Mouse (Mus musculus): Measurements from ENCODE around the gene Gtf3c6. TPM values are rescaled to one million over a fixed set of nuclear protein-coding genes. Genes with fewer than 3 reads are reported as not detected.

Gene Gtf3c6
- polyA plus RNA-seq, 1 experiment = 2.4 TPM

DNA sequence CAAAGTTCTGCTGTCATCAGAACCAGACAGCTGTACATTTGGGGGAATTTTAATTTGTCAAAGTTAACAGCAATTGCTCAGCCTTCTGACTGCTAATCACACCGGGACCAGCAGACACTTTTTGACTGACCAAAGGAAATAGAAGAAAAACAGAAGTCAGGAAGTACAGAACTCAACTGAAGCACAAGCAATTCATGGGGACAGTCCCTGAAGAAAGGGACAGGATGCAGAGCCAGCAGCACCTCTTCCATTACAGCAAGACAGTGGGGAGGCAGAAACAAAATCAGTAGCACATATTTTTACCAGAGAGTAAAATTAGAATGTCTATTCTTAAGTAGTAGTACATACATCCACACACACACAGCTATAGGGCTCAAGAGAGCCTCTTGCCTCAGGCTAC is 28.9 kb upstream of the Gtf3c6 start:
- WGBS = 76% methylated on average over 1 of the region's 1 CpGs
- H3K27ac ChIP-seq (ENCODE audit: insufficient read depth, low read depth, low read length) = no peak overlapping the region
- H3K4me1 ChIP-seq (ENCODE audit: control insufficient read depth, insufficient read depth, insufficient read length, low read length) = no peaks in the 10 kb centered on the region
- no peak overlapping the region for H3K4me3 ChIP-seq (ENCODE audit: low read depth, low read length)
- H3K27me3 ChIP-seq (ENCODE audit: control insufficient read depth, insufficient read depth, low read length) = no peaks in the 10 kb centered on the region
- peaks cover 17% of the 10 kb centered on the region for H3K36me3 ChIP-seq (ENCODE audit: control insufficient read depth, insufficient read depth, low read length)
- TF ChIP-seq POLR2A (IDR thresholded peaks at IDR 0.05; ENCODE audit: low read depth, low read length) (no peak), CTCF (IDR thresholded peaks at IDR 0.05; ENCODE audit: extremely low read depth, insufficient read length, insufficient replicate concordance, low read depth, low read length) (no peak)

- peaks cover 9% of the 10 kb centered on the region for H3K36me3 ChIP-seq (ENCODE audit: control insufficient read depth, insufficient read depth, low read length)
- H3K27me3 ChIP-seq (ENCODE audit: control insufficient read depth, insufficient read depth, low read length) = no peaks in the 10 kb centered on the region
- no peak for TF ChIP-seq CTCF (IDR thresholded peaks at IDR 0.05; ENCODE audit: extremely low read depth, insufficient read length, insufficient replicate concordance, low read depth, low read length)
- TF ChIP-seq POLR2A (IDR thresholded peaks at IDR 0.05; ENCODE audit: low read depth, low read length) = no peak
- WGBS = 80% methylated on average over 1 of the region's 1 CpGs
- no peak overlapping the region for H3K27ac ChIP-seq (ENCODE audit: insufficient read depth, low read depth, low read length)
- no peak overlapping the region for H3K4me3 ChIP-seq (ENCODE audit: low read depth, low read length)
- no peaks in the 10 kb centered on the region for H3K4me1 ChIP-seq (ENCODE audit: control insufficient read depth, insufficient read depth, insufficient read length, low read length)
These were observed 27.7 kb upstream of the Gtf3c6 start for GRCm38 (mm10) chr10:40285571-40285970.

DNA sequence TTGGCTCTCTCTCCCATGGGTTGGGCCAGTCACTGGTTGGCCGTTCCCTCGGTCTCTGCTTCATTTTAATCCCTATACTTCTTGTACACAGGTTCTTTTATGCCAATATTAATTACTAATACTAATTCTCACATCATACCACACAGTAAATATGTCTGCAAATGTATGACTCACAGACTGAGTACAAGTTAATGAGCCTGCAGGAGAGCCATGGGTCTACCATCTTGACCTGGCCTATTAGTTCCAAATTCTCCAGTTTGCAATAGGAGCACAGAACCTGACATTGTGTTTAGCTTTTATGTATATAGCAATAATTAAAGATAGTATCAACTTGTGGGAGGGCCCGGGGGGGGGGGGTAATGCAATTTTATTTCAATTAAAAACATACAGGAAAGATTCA is 27.1 kb upstream of the Gtf3c6 start:
- Histone ChIP-seq H3K36me3 (ENCODE audit: control insufficient read depth, insufficient read depth, low read length) (peaks cover 7% of the 10 kb centered on the region), H3K27ac (ENCODE audit: insufficient read depth, low read depth, low read length) (no peak overlapping the region), H3K4me3 (ENCODE audit: low read depth, low read length) (no peak overlapping the region), H3K4me1 (ENCODE audit: control insufficient read depth, insufficient read depth, insufficient read length, low read length) (no peaks in the 10 kb centered on the region), H3K27me3 (ENCODE audit: control insufficient read depth, insufficient read depth, low read length) (no peaks in the 10 kb centered on the region)
- TF ChIP-seq CTCF (IDR thresholded peaks at IDR 0.05; ENCODE audit: extremely low read depth, insufficient read length, insufficient replicate concordance, low read depth, low read length) (no peak), POLR2A (IDR thresholded peaks at IDR 0.05; ENCODE audit: low read depth, low read length) (no peak)
- WGBS = 94% methylated on average over 3 of the region's 3 CpGs

GRCm38 (mm10) chr10:40284179-40284831 is 26.4 kb upstream of the Gtf3c6 start:
- TF ChIP-seq CTCF (IDR thresholded peaks at IDR 0.05; ENCODE audit: extremely low read depth, insufficient read length, insufficient replicate concordance, low read depth, low read length) (no peak), POLR2A (IDR thresholded peaks at IDR 0.05; ENCODE audit: low read depth, low read length) (no peak)
- no peaks in the 10 kb centered on the region for H3K27me3 ChIP-seq (ENCODE audit: control insufficient read depth, insufficient read depth, low read length)
- 0 out of 2 replicates have a peak, but pooled peaks cover 3% of the 10 kb centered on the region for H3K36me3 ChIP-seq (ENCODE audit: control insufficient read depth, insufficient read depth, low read length)
- no peak overlapping the region for H3K27ac ChIP-seq (ENCODE audit: insufficient read depth, low read depth, low read length)
- WGBS = 85% methylated on average over 10 of the region's 10 CpGs
- no peak overlapping the region for H3K4me3 ChIP-seq (ENCODE audit: low read depth, low read length)
- H3K4me1 ChIP-seq (ENCODE audit: control insufficient read depth, insufficient read depth, insufficient read length, low read length) = no peaks in the 10 kb centered on the region

DNA sequence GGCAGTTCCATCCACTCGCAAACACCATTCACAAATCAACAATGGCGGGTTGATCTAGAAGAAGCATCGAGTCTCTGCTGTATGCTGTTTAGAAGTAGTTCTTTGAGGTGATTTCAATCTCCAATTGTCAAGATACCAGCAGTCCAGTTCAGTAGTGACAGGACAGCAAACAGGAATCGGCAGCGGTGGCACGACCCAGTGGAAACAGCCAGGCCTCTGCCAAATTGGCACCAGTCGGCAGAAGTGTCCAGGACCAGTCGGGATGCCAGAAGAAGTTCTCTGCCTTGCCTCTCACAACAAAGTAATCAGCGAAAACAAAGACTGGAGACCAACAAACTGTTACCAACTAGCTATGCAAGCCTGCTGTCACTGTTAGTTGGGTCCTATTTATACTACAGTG is 25.7 kb upstream of the Gtf3c6 start:
- Histone ChIP-seq H3K27me3 (ENCODE audit: control insufficient read depth, insufficient read depth, low read length) (no peaks in the 10 kb centered on the region), H3K4me1 (ENCODE audit: control insufficient read depth, insufficient read depth, insufficient read length, low read length) (no peaks in the 10 kb centered on the region), H3K27ac (ENCODE audit: insufficient read depth, low read depth, low read length) (no peak overlapping the region), H3K4me3 (ENCODE audit: low read depth, low read length) (no peak overlapping the region), H3K36me3 (ENCODE audit: control insufficient read depth, insufficient read depth, low read length) (0 out of 2 replicates have a peak, but pooled peaks cover 3% of the 10 kb centered on the region)
- 89% methylated on average over 9 of the region's 9 CpGs for WGBS
- TF ChIP-seq CTCF (IDR thresholded peaks at IDR 0.05; ENCODE audit: extremely low read depth, insufficient read length, insufficient replicate concordance, low read depth, low read length) = no peak
- no peak for TF ChIP-seq POLR2A (IDR thresholded peaks at IDR 0.05; ENCODE audit: low read depth, low read length)

DNA sequence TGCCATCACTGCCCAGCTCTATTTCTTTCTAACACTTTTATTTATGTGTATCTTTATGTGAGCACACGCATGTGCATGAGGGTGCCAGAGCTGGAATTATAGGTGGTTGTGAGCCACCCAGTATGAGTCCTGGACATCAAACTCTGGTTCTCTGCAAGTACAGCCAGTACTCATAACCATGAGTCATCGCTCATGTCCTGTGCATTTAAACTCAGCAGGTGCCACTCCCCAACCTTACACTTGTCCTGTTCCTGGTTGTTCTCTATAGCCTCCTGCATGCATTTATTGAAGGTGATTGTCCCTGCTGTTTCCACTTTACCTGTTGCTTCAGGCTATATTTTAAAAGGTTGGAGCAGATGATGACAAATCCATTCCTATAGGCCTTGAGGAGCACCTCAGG is 23.7 kb upstream of the Gtf3c6 start:
- H3K4me3 ChIP-seq (ENCODE audit: low read depth, low read length) = no peak overlapping the region
- no peak overlapping the region for H3K27ac ChIP-seq (ENCODE audit: insufficient read depth, low read depth, low read length)
- H3K4me1 ChIP-seq (ENCODE audit: control insufficient read depth, insufficient read depth, insufficient read length, low read length) = no peaks in the 10 kb centered on the region
- 0 out of 2 replicates have a peak, but pooled peaks cover 1% of the 10 kb centered on the region for H3K36me3 ChIP-seq (ENCODE audit: control insufficient read depth, insufficient read depth, low read length)
- TF ChIP-seq POLR2A (IDR thresholded peaks at IDR 0.05; ENCODE audit: low read depth, low read length) = no peak
- TF ChIP-seq CTCF (IDR thresholded peaks at IDR 0.05; ENCODE audit: extremely low read depth, insufficient read length, insufficient replicate concordance, low read depth, low read length) = no peak
- WGBS = 65% methylated on average over 2 of the region's 2 CpGs
- H3K27me3 ChIP-seq (ENCODE audit: control insufficient read depth, insufficient read depth, low read length) = no peaks in the 10 kb centered on the region

DNA sequence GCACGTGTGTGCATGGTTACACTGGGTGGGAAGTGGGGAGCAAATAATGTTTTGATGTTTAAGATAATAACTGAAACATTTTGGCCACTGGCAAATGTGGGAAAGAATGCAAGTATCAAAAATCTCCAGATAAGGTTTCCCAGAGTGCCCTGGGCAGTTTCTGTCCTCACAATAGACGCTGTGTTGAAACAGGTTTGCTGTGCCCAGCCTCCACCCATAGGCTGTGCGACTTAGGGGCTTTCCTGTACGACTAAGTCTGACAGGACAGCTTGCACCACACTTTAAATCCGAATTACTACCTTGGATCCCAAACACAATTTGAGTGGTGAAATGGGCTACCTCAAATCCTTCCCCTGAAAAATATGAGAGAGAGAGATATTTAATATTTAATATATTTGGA is 20.4 kb upstream of the Gtf3c6 start:
- TF ChIP-seq CTCF (IDR thresholded peaks at IDR 0.05; ENCODE audit: extremely low read depth, insufficient read length, insufficient replicate concordance, low read depth, low read length) = no peak
- Histone ChIP-seq H3K36me3 (ENCODE audit: control insufficient read depth, insufficient read depth, low read length) (no peaks in the 10 kb centered on the region), H3K27me3 (ENCODE audit: control insufficient read depth, insufficient read depth, low read length) (no peaks in the 10 kb centered on the region), H3K4me3 (ENCODE audit: low read depth, low read length) (no peak overlapping the region), H3K4me1 (ENCODE audit: control insufficient read depth, insufficient read depth, insufficient read length, low read length) (no peaks in the 10 kb centered on the region), H3K27ac (ENCODE audit: insufficient read depth, low read depth, low read length) (no peak overlapping the region)
- 53% methylated on average over 5 of the region's 5 CpGs for WGBS
